Mouse (Mus musculus) urinary bladder, postnatal 14 days (tissue): Measurements from ENCODE around the gene Tmem258.

ENCODE experiments used
- DNase-seq: peaks from one replicate; pipeline ENCODE4 v3.0.0; 2021; ENCODE audit warnings: low spot score

Gene Tmem258

DNA sequence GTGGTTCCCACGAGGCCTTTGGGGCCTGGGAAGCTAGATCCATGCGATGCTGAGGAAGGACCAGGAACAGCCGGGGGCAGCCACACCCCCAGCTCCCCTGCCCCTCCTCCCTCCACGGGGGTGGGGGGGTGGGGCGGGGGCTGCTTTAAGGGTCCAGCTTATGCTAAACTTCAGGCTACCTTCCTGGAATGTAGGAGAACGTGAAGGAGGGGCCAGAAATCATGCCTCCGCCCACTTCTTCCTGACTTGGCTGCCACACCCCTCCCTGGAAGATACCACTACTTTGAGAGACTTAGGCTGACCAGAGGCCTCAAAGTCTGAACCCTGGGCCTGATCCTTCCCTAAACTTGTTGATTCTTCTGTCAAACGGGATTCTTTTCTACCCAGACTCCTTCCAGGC lies 18.8 kb downstream of the Tmem258 start:
- no peak for DNase-seq

DNA sequence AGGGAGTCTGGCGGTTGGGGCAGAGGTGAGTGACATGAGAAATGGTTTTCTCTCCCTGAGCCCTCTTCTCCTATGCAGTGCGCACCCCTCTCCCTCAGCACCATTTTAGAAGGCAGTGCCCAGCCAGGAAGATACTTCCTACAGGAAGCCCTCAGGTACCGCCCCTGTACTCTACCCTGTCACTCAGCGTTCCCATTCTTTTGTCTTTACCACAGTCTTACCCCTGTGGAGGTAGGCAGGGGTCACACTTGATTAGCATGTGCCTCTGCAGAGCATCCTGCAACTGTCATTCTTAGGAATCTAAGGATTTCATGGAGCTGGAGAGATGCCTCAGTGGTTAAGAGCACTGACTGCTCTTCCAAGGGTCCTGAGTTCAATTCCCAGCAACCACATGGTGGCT lies 19.7 kb downstream of the Tmem258 start:
- DNase-seq = no peak

DNA sequence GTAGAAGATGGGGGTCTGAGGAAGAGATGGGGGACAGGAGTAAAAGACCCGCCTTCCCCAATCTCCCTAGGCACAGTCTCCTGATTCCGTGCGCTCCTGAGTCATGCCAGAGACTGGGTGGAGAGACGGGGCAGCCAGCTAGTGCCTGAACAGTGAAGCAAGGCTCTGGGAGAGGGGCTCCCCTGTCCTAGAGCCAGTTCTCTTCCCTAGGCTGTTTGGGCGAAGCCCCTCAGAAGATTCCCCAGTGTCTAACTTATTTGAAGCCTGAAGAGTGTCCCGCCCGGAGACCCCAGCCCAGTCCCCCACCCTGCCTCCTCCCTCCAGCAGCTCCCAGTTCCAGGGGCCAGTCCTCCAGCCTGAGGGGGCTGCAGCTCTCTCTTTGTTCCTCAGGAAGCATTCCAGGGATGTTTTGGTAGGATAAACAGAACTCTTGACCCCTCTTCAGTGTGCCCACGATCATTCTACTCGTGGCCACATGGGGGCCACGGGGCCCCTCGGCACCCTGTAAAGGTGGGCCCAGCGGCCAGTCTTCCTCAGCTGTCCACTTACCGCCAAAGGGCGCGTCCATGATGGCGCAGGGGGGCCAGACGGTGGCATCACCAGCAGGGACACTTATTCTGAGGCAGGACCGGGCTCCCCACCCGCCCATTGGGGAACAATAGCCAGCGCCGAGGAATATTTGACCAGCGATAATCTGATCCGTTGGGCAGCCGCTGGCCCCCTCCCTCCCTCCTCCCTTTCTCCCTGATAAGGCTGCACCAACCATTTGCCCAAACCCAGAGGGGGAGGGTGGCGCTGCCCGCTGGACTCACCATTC lies 21.0 kb downstream of the Tmem258 start:
- DNase-seq = no peak

DNA sequence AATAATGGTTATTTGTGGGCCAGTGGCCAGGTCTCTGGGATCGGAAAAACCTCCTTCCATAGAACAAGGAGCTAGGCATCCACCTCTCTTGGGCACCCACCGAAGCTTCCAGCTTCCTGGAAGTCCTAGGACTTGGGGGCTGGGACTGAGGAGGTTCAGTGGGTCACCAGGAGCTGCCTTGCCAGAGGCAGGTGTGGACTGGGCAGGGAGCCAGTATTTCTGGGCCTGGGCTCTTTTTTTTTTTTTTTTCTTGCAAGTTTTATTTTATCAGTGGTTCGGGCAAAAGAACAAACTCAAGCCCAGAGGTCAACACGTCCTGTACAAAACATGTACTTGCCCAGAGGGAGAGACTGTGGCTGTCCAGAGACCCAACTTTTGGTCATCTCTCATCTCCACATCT lies 22.0 kb downstream of the Tmem258 start:
- DNase-seq = peak; percentile 31

DNA sequence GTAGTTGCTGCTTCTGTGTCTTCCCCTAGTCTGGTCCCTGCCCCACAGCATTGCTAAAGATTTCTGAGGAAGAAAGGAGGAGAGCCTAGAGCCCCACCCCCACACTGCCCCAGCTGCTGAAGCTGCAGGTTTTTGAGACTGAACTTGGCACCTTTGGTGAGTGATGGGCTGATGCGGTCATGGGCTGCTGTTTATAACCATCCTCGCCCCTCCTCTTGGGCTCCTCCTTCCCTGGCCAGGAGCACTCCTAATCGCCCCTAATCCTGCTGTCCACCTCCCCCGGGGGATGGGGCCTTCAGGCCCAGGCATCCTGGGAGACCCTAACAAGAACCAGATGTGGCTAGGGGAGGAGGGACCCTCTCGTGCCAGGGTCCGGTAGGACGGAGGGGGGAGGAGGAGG lies 27.2 kb downstream of the Tmem258 start:
- DNase-seq = no peak

DNA sequence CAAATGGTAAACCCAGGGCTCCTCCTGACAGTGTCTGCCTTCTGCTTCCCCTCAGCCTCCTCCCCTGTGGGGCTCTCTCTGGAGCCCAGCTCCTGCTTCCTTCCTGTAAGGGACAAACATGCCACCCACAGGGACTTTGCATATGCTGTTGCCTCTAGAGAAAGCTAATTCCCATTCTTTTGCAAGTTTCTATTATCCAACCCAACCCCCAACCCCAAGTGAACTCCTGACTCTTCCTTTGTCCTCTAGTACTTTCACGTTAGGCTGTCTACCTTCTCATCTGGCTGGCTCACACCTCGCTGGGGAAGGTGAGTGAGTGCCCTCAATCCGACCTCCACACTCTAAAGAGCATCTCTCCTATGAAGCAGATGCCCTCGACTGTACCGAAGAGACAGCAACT lies 28.1 kb downstream of the Tmem258 start:
- no peak for DNase-seq

DNA sequence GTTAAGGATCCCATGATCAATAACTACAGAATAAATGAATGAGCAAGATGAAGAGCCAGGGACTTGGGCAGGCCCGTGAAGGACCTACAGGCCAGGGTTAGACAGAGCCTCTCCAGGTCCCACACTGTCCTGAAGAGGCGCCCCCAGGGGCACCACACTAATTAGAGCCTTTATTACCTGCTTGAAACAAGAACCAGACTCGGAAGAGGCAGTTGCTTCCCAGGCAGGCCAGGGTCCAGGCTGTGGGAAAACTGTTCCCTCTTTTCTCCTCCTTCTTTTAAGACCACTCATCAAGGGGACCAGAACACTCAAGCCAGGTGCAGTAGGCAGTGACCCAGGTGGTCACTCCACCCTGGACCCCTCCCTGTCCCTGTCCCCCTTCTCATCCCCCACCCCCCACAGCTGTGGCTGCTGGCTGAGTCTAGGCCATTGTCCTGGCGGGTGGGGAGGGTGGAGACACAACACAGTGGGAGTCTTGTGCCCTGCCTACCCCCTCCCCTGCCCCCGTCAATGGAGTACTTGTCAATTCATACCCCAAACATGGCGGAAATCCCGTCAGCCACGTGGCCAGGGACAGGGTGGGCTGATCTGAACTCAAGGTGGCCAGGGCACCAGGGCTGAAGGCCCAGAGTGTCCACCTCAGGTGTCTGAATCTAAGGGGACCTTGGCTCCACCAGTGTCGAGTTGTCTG lies 28.7 kb downstream of the Tmem258 start:
- DNase-seq = no peak

DNA sequence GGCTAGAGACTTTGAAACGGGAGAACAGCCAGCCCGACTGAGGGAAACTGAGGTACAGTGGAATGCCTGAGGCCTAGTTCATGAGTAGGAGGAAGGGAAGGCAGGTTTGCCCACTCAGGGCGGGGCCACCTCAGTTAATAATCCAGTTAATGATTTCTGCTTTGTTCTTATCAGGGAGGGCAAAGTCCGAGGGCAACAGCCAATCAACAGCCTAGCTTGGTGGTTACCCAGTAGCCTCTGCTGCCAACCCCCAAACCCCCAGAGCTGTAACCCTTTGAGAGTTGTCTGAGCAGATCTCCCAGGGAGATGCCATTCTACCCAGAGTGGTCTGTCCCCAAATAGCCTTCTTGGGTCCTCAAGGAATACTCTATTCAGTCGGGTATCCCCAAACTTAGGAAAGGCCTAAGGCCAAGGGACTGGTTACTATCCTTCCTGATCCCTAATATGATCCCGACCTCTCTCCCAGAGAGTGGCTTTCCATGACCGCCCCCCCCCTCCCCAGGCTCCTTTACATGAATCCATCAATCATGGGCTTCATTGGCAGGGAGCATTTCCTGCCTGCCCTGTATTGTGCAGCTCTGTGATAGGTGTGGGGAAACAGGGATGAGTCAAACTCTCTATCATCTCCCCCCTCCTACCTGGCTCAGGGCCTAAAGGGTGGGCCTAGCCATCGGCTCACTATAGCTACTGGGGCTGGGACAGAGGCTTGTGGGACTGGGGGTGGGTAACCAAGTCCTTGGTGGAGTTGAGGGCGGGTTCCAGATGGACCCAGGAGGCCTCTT lies 32.2 kb downstream of the Tmem258 start:
- no peak for DNase-seq

DNA sequence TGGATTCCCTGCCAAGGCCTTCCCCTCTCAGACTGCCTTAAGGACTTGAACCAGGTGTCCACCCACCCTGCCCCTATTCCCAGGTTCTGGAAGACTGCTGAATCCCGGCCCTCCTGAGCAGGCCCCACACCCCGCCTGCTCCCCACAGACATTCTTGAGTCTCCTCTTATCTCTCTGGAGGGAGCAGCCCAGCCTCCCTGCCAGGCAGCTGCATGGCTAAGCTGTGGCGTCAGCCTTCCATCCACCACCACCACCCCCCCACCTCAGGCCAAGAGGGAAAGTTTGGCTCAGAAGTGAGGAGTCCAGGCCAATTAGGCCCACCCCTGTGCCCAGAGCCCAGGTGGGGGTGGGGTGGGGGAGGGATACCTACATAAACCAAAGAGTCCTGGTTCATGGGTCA lies 34.7 kb downstream of the Tmem258 start:
- peak; percentile 29 for DNase-seq

DNA sequence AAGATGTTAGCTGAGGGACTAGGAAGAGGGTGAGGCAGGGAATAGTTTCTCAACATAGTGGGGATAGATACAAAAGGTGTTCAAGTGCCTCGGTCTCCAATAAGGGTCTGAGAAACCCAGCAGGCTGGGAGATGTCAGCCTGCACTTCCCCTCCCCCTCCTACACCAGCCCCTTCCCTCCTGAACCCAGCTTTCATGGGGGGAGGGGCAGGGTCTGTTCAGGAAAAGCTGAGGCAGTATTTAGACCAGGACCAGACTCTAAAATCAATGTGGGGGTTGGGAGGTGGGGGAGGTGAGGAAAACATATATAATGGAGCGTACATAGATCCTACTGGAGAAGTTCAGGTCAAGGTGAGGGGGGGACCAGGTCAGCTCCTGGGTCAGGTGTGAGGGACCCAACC lies 35.6 kb downstream of the Tmem258 start:
- DNase-seq = no peak

DNA sequence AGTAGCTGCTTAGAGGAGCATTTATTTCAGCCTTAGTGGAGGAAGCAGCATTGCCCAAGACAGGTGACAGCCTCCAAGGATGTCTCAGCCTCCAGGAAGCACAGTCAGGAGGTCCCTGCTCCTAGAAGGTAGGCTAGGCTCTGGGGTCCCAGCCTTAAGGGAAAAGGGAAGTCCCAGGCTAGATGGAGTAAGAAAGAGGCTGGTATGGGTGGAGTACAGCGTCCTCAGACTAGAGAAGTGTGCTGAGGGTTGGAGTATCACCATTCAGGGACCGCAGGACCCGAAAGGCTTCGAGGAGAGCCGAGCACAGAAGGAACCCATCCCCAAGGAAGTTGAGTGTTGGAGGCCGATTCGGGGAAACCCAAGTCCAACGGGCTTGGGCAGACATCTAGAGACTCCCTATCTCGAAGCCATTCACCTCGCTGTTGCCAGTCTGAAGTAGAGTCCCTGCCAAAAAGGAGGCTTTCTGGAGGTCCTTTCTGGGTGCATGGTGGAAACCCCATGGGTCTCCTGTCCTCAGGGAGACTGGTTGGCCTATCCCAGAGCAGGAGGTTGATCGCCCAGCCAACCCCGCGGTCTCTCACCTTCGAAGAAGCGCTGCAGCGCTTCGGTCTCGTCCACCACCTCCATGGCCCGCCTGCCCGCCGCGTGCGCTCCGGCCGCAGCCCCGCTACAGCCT lies 36.3 kb downstream of the Tmem258 start:
- DNase-seq = no peak

DNA sequence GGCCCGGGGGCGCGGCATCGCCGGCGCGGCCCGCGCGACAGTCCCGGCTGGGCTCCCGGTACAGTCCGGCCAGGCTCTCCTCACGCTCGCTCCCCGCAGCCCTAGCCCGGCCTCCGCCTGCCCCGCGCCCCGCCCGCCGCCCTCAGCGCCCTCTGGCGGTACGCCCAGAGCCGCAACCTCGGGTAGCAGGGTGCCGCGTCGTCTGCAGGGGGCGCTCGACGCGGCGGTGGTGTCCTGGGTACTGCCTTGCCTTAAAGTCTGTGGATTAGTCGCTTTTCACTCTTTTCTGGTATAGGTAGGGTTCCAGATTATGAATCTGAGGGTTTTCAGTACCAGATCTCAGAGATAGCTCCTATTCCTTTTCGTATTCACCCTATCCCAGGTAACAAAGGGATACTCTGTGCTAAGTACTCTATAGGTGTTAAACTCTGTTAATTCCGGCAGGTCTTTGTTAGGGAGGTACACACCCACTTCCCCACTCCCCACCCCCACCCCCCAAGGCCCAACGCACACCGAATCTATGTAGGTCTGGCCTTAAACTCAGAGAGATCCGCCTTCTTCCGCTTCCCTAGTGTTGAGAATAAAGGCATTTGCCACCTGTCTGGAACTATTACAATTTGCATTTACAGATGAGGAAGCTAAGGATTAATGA lies 37.0 kb downstream of the Tmem258 start, which contains the start of gene Myrf:
TSS of gene Myrf (minus strand) at position 95 of the 652 bp plus-strand sequence.
- DNase-seq = peak; percentile 80

DNA sequence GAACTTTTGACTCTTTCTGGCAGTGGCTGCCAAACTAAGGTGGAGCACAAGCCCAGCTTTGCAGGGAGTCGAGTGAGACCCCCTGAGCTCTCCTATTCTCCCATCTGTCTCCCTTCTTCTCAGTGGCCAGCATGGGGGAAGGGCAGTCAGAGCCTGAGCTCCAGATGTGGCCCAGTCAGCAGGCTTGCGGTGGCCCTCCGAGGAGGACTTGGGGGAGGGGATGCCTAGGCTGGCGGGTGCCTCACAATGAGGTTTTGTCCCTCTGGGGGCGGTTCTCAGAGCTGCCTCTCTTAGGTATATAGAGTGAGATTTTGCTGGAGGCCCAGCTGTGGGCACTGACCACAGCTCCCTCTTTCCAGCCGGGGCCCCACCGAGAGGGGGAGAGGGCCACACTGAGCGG lies 39.1 kb downstream of the Tmem258 start:
- DNase-seq = no peak

DNA sequence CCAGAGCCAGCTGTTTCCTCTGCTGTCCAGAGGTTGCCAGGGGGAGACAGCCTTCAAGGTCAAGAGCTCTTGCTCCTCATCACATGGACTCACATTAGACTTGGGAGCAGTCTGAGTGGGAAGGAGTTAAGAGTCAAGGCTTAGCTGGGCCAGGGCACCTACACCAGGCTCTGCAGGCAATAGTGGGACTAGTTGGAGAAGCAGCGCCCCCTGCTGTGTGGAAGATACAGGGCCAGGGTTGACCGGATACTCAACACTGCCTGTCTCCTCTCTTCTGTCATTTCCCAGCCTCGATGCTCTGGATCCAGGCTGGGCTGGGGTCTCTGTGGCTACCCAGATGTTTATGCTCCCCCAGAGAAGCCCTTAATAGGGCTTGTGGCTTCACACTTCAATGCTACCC lies 40.4 kb downstream of the Tmem258 start:
- DNase-seq = peak; percentile 64

DNA sequence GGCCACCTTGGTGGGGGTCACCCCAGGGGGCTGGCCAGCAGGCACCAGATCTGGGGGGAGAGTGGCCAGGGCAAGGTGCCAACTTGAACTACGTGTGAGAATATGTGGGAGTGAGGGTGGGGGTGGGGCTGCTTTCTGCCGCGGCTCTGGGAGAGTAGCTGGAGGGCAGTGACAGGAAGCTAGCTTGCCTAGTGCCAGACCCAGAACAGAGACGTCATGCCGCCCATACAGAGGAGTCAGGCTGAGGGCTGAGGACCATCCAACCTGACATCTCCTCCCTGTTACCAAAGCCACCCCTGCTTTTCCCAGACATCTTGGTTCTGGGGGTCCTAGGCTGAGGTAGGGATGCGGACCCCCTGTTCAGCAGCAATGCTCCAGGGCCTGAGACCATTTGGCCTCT lies 43.4 kb downstream of the Tmem258 start:
- DNase-seq = no peak

DNA sequence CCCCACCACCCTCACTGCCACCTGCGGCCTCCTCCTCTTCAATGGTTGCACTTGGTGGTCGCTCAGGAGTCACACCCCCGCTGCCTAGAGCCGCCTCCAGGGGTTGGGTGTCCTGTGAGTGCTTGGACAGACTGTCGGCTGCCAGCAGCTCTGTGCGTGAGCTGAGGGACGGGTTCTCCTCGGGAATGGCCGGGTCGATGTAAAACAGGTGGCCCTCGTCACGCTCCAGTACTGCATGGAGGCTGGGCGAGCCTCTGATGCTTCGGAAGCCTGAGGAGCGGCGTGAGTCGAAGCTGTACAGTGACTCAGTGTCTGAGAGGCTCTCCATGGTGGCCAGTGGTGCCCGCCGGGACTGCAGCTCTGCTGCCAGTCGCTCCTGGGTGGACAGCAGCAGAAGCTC lies 44.3 kb downstream of the Tmem258 start:
- DNase-seq = no peak
